Mouse (Mus musculus): ENCODE data around the gene Atp6v0a4. TPM values are rescaled to one million over a fixed set of nuclear protein-coding genes. Genes with fewer than 3 reads are reported as not detected.

Gene Atp6v0a4
- polyA plus RNA-seq, 1 experiment from 2014 or later, result not detected

DNA sequence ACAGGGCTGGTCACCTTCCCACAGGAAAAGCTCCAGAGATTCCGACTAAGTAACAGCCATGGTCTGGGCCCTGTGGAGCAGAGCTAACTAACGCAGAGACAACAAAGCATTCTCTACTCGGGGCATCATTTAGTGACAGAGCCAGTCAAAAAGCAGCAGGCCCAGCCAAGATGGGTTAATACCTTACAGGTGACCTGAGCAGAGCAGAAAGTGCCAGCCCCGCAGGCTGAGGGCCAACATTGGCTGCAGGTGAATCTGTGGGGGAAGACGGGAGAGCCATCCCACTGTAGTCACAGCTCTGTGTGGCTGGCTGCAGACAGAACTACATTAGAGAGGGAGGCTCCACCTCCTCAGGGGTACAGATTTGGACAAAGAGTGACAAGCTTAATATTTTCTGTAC, 22.9 kb upstream of the Atp6v0a4 start:
- WGBS, result 80% methylated on average over 5 of the region's 5 CpGs
- Histone ChIP-seq H3K4me1 (no peaks in the 10 kb centered on the region), H3K27me3 (no peaks in the 10 kb centered on the region), H3K4me2 (no peak overlapping the region), H3K9ac (no peak overlapping the region), H3K4me3 (replicated peaks) (no peak overlapping the region), H3K27ac (no peak overlapping the region), H3K36me3 (replicated peaks) (peaks cover 62% of the 10 kb centered on the region), H3K9me3 (no peaks in the 10 kb centered on the region)
- no peak for ATAC-seq (ENCODE audit: low FRiP score)

DNA sequence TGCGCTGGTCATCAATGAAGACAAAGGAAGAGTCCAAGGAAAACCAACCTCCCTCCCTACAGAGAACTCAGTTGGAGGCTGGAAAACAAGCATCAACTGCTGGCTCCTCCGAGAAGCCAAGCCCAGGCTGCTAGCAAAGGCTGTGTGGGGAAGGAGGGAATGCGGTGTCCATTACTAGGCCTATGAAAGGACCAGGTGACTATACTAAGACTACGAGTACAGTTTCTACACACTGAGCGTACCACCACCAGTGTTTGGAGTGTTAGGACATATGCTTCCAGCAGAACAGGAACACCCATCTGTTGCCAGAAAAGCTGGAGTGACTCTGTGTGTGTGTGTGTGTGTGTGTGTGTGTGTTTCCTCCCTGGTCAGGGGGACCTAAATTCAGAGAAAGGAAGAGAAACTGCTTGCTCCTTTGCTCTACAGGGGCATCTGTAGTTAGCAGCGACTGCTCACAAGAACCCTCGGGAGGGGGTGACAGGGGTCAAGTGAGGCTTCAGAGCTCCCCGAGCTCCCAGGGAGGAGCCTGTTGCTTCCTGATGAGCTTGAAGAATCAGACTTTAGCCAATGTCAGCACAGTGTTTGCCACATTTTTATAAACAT, 21.2 kb upstream of the Atp6v0a4 start:
- H3K36me3 ChIP-seq (replicated peaks), result peaks cover 63% of the 10 kb centered on the region
- H3K27ac ChIP-seq, result no peak overlapping the region
- no peaks in the 10 kb centered on the region for H3K27me3 ChIP-seq
- H3K9me3 ChIP-seq, result no peaks in the 10 kb centered on the region
- H3K4me3 ChIP-seq (replicated peaks), result no peak overlapping the region
- WGBS, result 65% methylated on average over 8 of the region's 8 CpGs
- H3K9ac ChIP-seq, result no peak overlapping the region
- no peaks in the 10 kb centered on the region for H3K4me1 ChIP-seq
- H3K4me2 ChIP-seq, result no peak overlapping the region
- no peak for ATAC-seq (ENCODE audit: low FRiP score)

DNA sequence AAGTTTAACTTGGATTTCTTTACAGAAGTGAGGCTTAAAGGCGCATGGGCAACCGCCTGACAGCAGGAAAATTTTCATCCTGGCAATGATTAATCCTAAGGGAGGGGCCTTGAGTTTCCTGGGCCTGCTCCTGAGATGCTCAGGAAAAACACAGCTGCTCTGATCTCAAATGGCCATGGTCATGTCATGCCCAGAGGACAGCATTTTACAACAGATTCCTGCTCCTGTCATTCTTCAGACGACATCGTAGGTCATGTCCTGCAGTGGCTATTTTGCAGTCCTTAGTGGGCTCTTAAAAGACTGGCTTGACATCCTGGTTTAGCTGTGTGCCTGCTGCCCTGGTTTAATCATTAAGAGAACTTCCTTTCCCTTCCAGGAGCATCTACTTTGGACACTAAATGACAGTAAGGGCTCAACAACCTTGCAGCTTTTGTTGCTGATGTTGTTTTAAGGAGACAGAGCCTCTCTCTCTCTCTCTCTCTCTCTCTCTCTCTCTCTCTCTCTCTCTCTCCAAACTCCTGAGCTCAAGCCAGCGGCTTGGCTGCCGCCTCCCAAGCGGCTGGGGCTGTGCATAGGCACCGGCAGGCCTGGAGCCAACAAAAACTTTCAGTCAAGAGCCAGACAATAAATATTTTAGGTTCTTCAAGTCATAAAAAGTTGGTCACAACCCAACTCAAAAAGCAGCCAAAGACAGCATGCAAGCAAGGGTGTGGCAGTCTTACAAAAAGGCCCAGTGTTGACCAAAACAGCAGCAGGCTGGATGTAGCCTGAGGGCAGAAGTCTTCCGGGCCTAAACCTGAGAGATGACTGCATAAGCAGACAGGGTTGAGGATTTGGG, 20.0 kb upstream of the Atp6v0a4 start:
- no peak for ATAC-seq (ENCODE audit: low FRiP score)
- Histone ChIP-seq H3K9ac (no peak overlapping the region), H3K4me3 (replicated peaks) (no peak overlapping the region), H3K27ac (no peak overlapping the region), H3K9me3 (no peaks in the 10 kb centered on the region), H3K27me3 (no peaks in the 10 kb centered on the region), H3K36me3 (replicated peaks) (peaks cover 60% of the 10 kb centered on the region), H3K4me2 (no peak overlapping the region), H3K4me1 (no peaks in the 10 kb centered on the region)
- 78% methylated on average over 9 of the region's 9 CpGs for WGBS

DNA sequence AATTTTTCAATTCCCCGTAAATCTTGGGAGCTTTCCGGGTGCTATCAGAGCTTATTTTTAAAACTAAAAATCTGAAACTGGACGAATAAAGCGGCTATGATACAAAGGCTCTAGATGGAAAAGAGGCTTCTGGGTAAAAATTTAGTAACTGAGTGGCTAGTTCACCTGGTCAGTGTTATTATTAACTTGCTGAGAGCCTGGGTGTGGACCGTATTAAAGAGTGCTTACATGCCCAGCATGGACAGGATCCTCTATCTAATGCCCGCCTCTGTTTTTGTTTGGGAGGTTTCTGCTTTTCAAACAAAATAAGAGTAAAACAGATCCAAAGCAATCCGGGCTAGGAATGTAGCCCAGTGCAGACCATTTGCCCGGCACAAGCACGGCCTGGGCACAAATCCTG, 16.0 kb upstream of the Atp6v0a4 start:
- 91% methylated on average over 9 of the region's 9 CpGs for WGBS

DNA sequence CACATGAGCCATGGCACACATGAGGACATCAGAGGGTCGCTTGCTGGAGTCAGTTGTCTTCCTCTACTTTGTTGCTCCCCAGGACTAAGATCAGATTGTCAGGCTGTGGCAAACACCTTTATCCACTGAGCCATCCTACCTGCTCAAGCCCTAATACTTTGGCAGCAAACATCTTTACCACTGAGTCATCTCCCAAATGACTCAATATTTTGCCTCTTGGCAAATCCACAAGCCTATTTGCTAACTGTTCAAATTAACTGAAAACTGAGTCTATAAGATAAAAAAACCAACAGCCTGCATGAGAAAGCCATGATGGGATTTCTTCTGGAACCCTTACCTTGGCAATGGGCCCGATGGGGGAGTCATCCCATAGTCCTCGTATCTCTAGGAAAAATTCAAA, 14.7 kb upstream of the Atp6v0a4 start:
- Histone ChIP-seq H3K4me3 (replicated peaks) (no peak overlapping the region), H3K36me3 (replicated peaks) (peaks cover 50% of the 10 kb centered on the region), H3K9ac (no peak overlapping the region), H3K4me2 (no peak overlapping the region), H3K4me1 (no peaks in the 10 kb centered on the region), H3K27me3 (no peaks in the 10 kb centered on the region), H3K9me3 (no peaks in the 10 kb centered on the region), H3K27ac (no peak overlapping the region)
- no peak for ATAC-seq (ENCODE audit: low FRiP score)
- WGBS, result 90% methylated on average over 3 of the region's 3 CpGs

More for the DNA sequence above, 16.0 kb upstream of the Atp6v0a4 start:
- Histone ChIP-seq H3K9me3 (no peaks in the 10 kb centered on the region), H3K27me3 (no peaks in the 10 kb centered on the region), H3K4me2 (no peak overlapping the region), H3K27ac (no peak overlapping the region), H3K9ac (no peak overlapping the region), H3K4me3 (replicated peaks) (no peak overlapping the region), H3K4me1 (no peaks in the 10 kb centered on the region), H3K36me3 (replicated peaks) (peaks cover 48% of the 10 kb centered on the region)
- no peak for ATAC-seq (ENCODE audit: low FRiP score)

DNA sequence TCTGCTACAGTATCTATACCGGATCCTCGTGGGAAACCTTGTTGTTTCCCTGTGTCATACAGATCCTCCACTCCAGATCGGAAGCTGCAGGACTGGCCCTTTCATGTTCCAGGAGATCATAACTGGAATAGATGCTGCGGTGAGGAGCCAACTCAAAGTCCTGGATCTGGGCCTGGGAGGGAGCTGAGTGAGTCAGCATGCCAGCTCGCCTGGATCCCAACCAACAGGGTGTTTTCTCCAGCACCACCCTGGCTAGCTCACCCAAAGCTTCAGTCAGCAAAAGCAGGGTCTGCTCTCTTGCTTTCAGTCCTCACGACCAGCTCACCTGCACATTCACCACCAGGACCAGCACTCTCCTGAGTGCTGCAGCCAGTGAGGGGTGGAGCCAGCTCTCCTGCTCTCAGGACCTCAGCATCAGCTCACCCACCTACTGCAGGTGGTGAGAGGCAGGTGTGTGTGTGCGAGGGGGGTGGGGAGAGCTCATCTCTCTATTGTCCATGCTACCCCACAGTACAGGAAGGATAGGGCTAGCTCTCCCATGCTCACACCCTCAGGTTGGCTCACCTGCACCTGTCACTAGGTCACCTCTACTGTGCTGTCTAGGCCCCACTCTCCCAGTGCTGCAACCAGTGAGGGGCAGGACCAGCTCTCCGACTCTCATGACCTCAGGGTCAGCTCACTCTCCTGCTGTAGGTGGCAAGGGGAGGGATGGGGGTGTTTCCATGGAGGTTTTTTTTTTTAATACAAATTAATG, 10.6 kb upstream of the Atp6v0a4 start:
- WGBS, result 89% methylated on average over 8 of the region's 8 CpGs
- peaks cover 57% of the 10 kb centered on the region for H3K36me3 ChIP-seq (replicated peaks)
- no peak overlapping the region for H3K9ac ChIP-seq
- no peak overlapping the region for H3K4me3 ChIP-seq (replicated peaks)
- no peaks in the 10 kb centered on the region for H3K9me3 ChIP-seq
- H3K4me2 ChIP-seq, result no peak overlapping the region
- no peak for ATAC-seq (ENCODE audit: low FRiP score)
- no peak overlapping the region for H3K27ac ChIP-seq
- no peaks in the 10 kb centered on the region for H3K4me1 ChIP-seq
- H3K27me3 ChIP-seq, result no peaks in the 10 kb centered on the region

DNA sequence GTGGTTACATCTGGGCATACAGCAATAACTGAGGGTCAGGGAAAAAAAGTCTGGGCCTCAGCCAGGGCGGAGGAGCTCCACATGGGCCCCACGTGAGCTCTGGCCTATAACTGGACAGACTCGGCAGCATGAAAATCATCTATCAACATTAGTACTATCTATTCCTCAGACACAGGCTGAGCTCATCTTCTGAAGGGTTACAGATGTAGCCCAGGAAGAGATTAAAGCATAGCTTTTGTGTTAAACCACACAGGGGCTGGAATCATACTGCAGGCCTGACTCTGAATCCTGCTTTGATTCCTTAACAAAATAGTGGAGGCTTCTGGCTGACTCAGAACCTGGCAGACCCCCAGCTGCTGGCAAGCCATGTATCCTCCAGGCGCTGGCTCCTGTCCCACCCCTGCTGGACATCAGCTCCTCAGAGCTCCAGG, 7.4 kb upstream of the Atp6v0a4 start:
- no peak for ATAC-seq (ENCODE audit: low FRiP score)
- H3K4me3 ChIP-seq (replicated peaks), result no peak overlapping the region
- H3K9ac ChIP-seq, result peak overlapping the region; percentile 33; the same call in 1 of the 2 replicates
- peaks cover 69% of the 10 kb centered on the region for H3K36me3 ChIP-seq (replicated peaks)
- no peak overlapping the region for H3K27ac ChIP-seq
- 89% methylated on average over 4 of the region's 4 CpGs for WGBS
- no peak overlapping the region for H3K4me2 ChIP-seq
- H3K4me1 ChIP-seq, result no peaks in the 10 kb centered on the region
- no peaks in the 10 kb centered on the region for H3K27me3 ChIP-seq
- H3K9me3 ChIP-seq, result no peaks in the 10 kb centered on the region

DNA sequence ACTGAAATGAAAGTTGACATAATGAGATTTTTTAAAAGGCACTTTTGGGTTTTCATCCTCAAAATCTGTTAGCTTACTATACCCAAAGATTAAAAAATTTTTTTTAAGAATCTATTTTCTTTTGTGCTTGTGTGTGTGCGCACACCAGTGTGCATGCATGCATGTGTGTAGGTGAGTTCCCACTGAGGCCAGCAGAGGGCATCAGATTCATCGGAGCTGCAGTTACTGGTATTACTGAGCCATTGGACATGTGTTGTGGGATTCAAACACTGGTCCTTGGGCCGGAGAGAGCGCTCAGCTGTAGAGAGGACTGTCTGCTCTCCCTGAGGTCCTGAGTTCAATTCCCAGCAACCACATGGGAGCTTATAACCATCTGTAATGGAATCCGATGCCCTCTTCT, 5.5 kb upstream of the Atp6v0a4 start:
- no peak overlapping the region for H3K4me3 ChIP-seq (replicated peaks)
- H3K9ac ChIP-seq, result no peak overlapping the region
- H3K9me3 ChIP-seq, result no peaks in the 10 kb centered on the region
- H3K27me3 ChIP-seq, result no peaks in the 10 kb centered on the region
- H3K36me3 ChIP-seq (replicated peaks), result peaks cover 70% of the 10 kb centered on the region
- H3K4me2 ChIP-seq, result no peak overlapping the region
- ATAC-seq (ENCODE audit: low FRiP score), result no peak
- 97% methylated on average over 5 of the region's 5 CpGs for WGBS
- H3K27ac ChIP-seq, result no peak overlapping the region
- H3K4me1 ChIP-seq, result no peaks in the 10 kb centered on the region

DNA sequence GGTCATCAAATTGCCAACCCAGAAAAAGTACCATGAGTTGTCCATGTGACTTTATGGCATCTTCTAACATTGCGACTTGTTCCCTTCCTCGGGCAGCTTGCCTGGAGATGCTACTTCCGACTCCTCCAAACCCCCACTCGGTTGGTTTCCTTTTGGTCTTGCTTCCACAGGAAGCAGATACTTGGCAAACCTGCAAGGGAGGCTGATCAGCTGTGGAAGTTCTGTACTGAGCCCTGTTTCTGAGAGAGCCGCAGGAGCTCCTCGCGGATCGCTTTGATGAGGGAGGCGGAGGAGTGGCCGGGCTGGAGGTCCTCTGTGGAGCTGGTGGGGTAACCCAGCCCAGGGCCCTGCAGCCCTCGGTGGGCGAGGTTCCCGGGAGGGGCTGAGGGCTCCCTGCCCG, 3.7 kb upstream of the Atp6v0a4 start:
- ATAC-seq (ENCODE audit: low FRiP score), result no peak
- Histone ChIP-seq H3K9ac (no peak overlapping the region), H3K4me2 (no peak overlapping the region), H3K4me3 (replicated peaks) (no peak overlapping the region), H3K9me3 (no peaks in the 10 kb centered on the region), H3K36me3 (replicated peaks) (peaks cover 77% of the 10 kb centered on the region), H3K27ac (no peak overlapping the region), H3K27me3 (no peaks in the 10 kb centered on the region), H3K4me1 (no peaks in the 10 kb centered on the region)
- 93% methylated on average over 14 of the region's 14 CpGs for WGBS

DNA sequence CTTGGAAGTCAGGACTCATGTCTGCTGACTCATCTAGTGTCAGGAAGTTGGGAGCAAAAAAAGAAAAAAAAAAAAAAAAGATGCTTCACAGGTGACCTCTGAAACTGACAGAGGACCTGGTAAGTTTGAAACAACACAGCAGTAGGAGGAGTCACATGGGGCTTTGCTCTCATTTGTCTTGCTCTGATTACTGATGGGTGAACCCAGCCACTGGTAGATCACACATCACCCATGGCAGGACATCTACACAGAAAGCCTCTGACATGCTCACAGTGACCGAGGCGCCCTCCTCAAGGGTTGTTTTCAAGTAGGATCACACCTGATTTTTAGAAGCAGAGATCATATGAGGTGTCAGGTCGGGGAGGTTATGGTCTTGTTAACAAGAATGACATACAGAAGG, 1.1 kb upstream of the Atp6v0a4 start:
- no peak for ATAC-seq (ENCODE audit: low FRiP score)
- 96% methylated on average over 3 of the region's 3 CpGs for WGBS
- peaks cover 62% of the 10 kb centered on the region for H3K36me3 ChIP-seq (replicated peaks)

DNA sequence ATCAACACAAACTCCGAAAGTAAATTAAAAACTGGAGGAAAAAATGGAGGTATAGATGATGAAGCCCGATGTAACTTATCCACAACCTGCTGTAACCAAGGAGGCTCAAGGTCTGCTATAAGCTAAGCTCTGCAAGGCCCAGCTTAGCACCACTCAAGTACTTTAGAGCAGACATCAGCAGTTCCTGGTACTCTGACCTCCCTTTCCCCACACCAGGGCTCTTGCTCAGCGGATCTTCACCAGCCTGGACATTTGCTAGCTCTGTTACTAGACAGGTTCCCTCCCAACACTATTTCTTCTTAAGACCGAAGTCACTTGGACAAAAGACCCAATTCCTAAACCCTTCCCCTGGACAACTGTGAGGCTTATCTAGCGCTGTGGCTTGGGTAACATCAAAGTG, 496 bp upstream of the Atp6v0a4 start:
- no peaks in the 10 kb centered on the region for H3K9me3 ChIP-seq
- 90% methylated on average over 5 of the region's 5 CpGs for WGBS
- H3K4me1 ChIP-seq, result no peaks in the 10 kb centered on the region
- no peak overlapping the region for H3K27ac ChIP-seq
- no peak overlapping the region for H3K4me3 ChIP-seq (replicated peaks)
- no peaks in the 10 kb centered on the region for H3K27me3 ChIP-seq
- H3K4me2 ChIP-seq, result no peak overlapping the region
- no peak for ATAC-seq (ENCODE audit: low FRiP score)
- peaks cover 56% of the 10 kb centered on the region for H3K36me3 ChIP-seq (replicated peaks)
- H3K9ac ChIP-seq, result no peak overlapping the region

More for the DNA sequence above, 1.1 kb upstream of the Atp6v0a4 start:
- Histone ChIP-seq H3K27ac (no peak overlapping the region), H3K4me1 (no peaks in the 10 kb centered on the region), H3K9me3 (no peaks in the 10 kb centered on the region), H3K9ac (no peak overlapping the region), H3K4me2 (no peak overlapping the region), H3K4me3 (replicated peaks) (no peak overlapping the region), H3K27me3 (no peaks in the 10 kb centered on the region)

DNA sequence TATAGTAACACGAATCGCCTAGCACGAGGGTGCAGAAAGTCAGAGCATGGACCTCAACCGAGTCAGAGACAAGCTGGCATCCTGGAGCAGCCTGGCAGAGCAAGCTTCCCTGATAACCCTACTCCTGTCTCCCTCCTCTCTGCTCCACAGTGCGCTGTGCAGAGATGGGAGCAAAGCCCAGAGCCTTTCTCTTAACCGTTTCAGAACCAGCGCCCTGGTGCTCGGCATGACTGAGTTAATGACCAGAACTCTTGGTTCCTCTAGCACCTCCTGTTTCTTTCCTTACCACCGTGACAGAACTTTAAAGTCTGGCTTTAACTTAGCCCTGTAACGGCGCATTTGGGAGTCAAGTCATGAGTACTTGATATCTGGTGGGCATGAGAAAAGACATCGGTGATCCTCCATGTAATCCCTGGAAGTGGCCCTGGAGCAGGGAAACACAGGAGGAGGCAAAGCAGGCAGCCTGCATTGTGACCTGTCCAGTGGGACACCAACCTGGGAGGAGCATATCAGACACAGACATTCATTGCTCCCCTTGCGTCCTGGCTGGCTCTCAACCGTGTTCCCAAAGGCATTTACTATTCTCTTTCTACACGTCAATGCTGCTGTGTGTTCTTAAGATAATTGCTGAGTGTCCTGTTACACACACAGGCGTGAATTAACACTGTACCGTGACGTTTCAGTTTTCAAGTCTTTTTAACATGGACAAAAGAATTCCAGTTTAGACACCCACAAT, 747 bp downstream of the Atp6v0a4 start:
- WGBS, result 86% methylated on average over 18 of the region's 18 CpGs
- H3K4me2 ChIP-seq, result no peak overlapping the region
- no peaks in the 10 kb centered on the region for H3K27me3 ChIP-seq
- H3K27ac ChIP-seq, result no peak overlapping the region
- H3K9ac ChIP-seq, result no peak overlapping the region
- peaks cover 47% of the 10 kb centered on the region for H3K36me3 ChIP-seq (replicated peaks)
- H3K4me3 ChIP-seq (replicated peaks), result no peak overlapping the region
- H3K9me3 ChIP-seq, result no peaks in the 10 kb centered on the region
- no peak for ATAC-seq (ENCODE audit: low FRiP score)
- no peaks in the 10 kb centered on the region for H3K4me1 ChIP-seq
